Mouse (Mus musculus) cerebellum, adult 2 months (tissue): ENCODE measurements around the gene Sord.

ENCODE experiments used
- CTCF ChIP-seq: fragments of 200-500 bp; IDR thresholded peaks from 2 replicates; pipeline ENCODE4 v1.5.1; 2011; ENCODE audit warnings: low read depth, mild to moderate bottlenecking, control low read depth, low read length, moderate library complexity, borderline replicate concordance; ENCODE audit not compliant: insufficient read depth
- POLR2A ChIP-seq: fragments of 200-500 bp; IDR thresholded peaks from 2 replicates; pipeline ENCODE4 v1.6.1; 2011; ENCODE audit warnings: low read length, control low read depth, borderline replicate concordance; ENCODE audit not compliant: insufficient read depth

DNA sequence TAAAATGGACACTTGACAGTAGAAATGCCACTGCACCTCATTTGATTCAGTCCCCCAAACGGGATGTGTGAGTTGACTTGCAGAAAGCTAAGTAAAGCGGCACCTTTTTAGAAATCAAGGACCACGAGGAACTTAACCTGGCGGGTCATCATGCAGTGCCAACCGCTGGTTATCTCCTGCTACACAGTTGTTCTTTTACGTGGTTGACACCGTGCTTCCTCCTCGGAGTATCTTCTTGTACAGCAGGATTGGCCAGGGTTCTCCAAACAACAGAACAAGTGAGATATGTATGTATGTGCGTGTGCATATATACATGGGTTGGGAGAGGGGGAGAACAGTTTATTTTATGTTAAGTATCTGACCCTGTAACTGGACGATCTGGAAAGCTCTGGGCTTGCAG, 13.2 kb downstream of the Sord start:
- TF ChIP-seq POLR2A (no peak), CTCF (no peak)
